Mouse (Mus musculus) heart, embryonic 10.5 days (tissue): ENCODE measurements around the gene Gbx2. TPM values are rescaled to one million over a fixed set of nuclear protein-coding genes. Genes with fewer than 3 reads are reported as not detected.

ENCODE experiments used
- DNase-seq: peaks from one replicate; pipeline ENCODE4 v3.0.0-alpha.2; 2017; ENCODE audit warnings: low spot score
- H3K27ac ChIP-seq: fragments of 300-500 bp; sonication (generic); 2 replicates; pipeline ENCODE4 v1.5.1; 2016; ENCODE audit warnings: mild to moderate bottlenecking
- H3K27me3 ChIP-seq: fragments of 300-500 bp; sonication (generic); 2 replicates; pipeline ENCODE4 v1.6.1; 2016; ENCODE audit warnings: mild to moderate bottlenecking; ENCODE audit not compliant: poor library complexity, insufficient read depth, severe bottlenecking
- H3K36me3 ChIP-seq: fragments of 300-500 bp; sonication (generic); 2 replicates; pipeline ENCODE4 v1.6.1; 2016; ENCODE audit warnings: mild to moderate bottlenecking, moderate library complexity
- H3K4me1 ChIP-seq: fragments of 300-500 bp; sonication (generic); 2 replicates; pipeline ENCODE4 v1.6.1; 2016; ENCODE audit warnings: mild to moderate bottlenecking
- H3K4me3 ChIP-seq: fragments of 300-500 bp; sonication (generic); 2 replicates; pipeline ENCODE4 v1.5.1; 2016; ENCODE audit warnings: mild to moderate bottlenecking, moderate library complexity
- H3K9me3 ChIP-seq: fragments of 300-500 bp; sonication (generic); 2 replicates; pipeline ENCODE4 v1.6.1; 2016; ENCODE audit warnings: mild to moderate bottlenecking, moderate library complexity
- WGBS: fragments of 180-500 bp; shearing (Covaris S2); methylation state at CpG from one replicate; pipeline ENCODE4 v1.1.7; 2016; 5-methylcytosine and 5-hydroxymethylcytosine counted together
- polyA plus RNA-seq: library from polyadenylated mRNA; unstranded; fragments of >200 nt; fragmentation: Nextera tagmentation; extraction: Ambion mirVana; gene quantifications from 2 replicates; pipeline ENCODE4 v1.2.1, GENCODE M21; 2016

Gene Gbx2
- polyA plus RNA-seq = 0.94 and 1.9 TPM in 2 replicates

DNA sequence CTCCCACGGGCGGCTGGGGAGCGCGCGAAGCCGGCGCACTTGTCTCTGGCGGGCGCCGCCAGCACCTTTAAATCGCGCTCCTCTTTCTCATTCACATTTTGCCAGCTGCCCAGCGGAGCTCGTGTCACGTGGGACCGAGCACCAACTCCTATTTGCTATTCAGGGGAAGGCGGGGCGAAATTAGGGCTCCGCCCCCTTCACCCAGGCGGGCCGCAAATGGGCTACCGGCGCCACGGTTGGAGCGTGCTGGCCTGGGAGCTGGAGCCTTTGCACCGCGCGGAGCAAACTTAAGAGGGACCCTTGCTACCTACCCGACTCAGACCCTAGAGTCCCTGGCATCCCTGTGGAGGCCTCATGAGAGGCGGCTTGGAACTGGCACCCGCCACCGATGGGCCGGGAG lies at the start of gene Gbx2:
Gbx2 (minus strand) TSS at position 60 of the 400 bp plus-strand sequence.
- Histone ChIP-seq H3K27me3 (peaks cover 98% of the 10 kb centered on the region), H3K4me1 (peaks cover 52% of the 10 kb centered on the region), H3K27ac (peak within 1 kb of the TSS; percentile 62; the same call in 1 of the 2 replicates), H3K36me3 (no peaks in the 10 kb centered on the region), H3K9me3 (no peaks in the 10 kb centered on the region), H3K4me3 (peak within 1 kb of the TSS; percentile 71)
- under 1% methylated on average over 33 of the region's 33 CpGs for WGBS
- peak; percentile 89 for DNase-seq

GRCm38 (mm10) chr1:89977261-89977660 lies 46.3 kb upstream of the Gbx2 start:
- Histone ChIP-seq H3K9me3 (no peaks in the 10 kb centered on the region), H3K27ac (no peak overlapping the region), H3K27me3 (peaks cover 23% of the 10 kb centered on the region), H3K4me1 (no peaks in the 10 kb centered on the region), H3K4me3 (no peak overlapping the region), H3K36me3 (no peaks in the 10 kb centered on the region)
- no peak for DNase-seq
- WGBS = 78% methylated on average over 8 of the region's 8 CpGs

DNA sequence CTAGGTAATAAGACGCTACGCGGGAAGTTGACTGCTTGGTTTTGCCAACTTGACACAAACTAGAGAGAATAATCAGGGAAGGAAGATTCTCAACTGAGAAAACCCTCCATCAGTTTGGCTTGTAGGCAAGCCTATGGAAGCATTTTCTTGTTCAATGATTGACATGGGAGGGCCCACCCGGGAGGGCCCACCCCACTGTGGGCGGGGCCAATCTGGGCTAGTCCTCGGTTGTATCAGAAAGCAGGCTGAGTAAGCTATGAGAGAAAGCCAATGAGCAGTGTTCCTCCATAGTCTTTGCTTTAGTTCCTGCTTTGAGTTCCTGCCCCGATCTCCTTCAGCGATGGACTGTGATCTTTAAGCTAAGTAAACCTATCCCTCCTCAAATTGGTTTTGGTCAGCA lies 45.4 kb upstream of the Gbx2 start:
- Histone ChIP-seq H3K27me3 (peaks cover 32% of the 10 kb centered on the region), H3K27ac (no peak overlapping the region), H3K36me3 (no peaks in the 10 kb centered on the region), H3K4me3 (no peak overlapping the region), H3K4me1 (no peaks in the 10 kb centered on the region), H3K9me3 (no peaks in the 10 kb centered on the region)
- WGBS = 75% methylated on average over 8 of the region's 8 CpGs
- no peak for DNase-seq

GRCm38 (mm10) chr1:89974541-89974940 lies 43.6 kb upstream of the Gbx2 start:
- 74% methylated on average over 8 of the region's 8 CpGs for WGBS
- H3K9me3 ChIP-seq = no peaks in the 10 kb centered on the region

DNA sequence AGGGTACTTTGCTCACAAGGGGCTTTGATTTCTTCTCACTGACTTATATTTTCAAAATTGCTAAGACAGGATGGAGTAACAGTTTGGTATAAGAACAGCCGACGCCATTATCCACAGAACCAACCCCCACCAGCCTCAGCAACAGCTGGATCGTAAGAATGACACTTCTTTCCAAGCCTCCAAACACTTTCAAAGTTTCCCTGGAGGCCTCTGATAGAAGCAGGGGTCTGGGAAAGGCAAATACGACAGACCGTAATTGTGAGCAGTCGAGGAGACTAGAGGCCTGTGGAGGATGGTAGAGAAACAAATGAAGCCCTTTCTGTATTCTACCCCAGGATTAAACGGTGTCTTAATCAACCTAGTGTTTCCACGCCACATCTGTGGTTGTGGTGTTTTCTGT lies 40.9 kb upstream of the Gbx2 start:
- no peak overlapping the region for H3K4me3 ChIP-seq
- no peak overlapping the region for H3K27ac ChIP-seq
- H3K4me1 ChIP-seq = peaks cover 13% of the 10 kb centered on the region; the same call in 1 of the 2 replicates
- 55% methylated on average over 8 of the region's 8 CpGs for WGBS
- peaks cover 68% of the 10 kb centered on the region for H3K27me3 ChIP-seq
- H3K36me3 ChIP-seq = no peaks in the 10 kb centered on the region
- DNase-seq = no peak
- no peaks in the 10 kb centered on the region for H3K9me3 ChIP-seq

More at GRCm38 (mm10) chr1:89974541-89974940, 43.6 kb upstream of the Gbx2 start:
- peaks cover 51% of the 10 kb centered on the region for H3K27me3 ChIP-seq
- DNase-seq = no peak
- no peaks in the 10 kb centered on the region for H3K36me3 ChIP-seq
- H3K27ac ChIP-seq = no peak overlapping the region
- no peak overlapping the region for H3K4me3 ChIP-seq
- H3K4me1 ChIP-seq = no peaks in the 10 kb centered on the region

- Histone ChIP-seq H3K27ac (no peak overlapping the region), H3K27me3 (peaks cover 78% of the 10 kb centered on the region), H3K4me1 (peaks cover 13% of the 10 kb centered on the region; the same call in 1 of the 2 replicates), H3K9me3 (no peaks in the 10 kb centered on the region), H3K36me3 (no peaks in the 10 kb centered on the region), H3K4me3 (no peak overlapping the region)
- 72% methylated on average over 4 of the region's 4 CpGs for WGBS
- no peak for DNase-seq
Observed at GRCm38 (mm10) chr1:89969714-89970110, 38.7 kb upstream of the Gbx2 start.

- DNase-seq = peak; percentile 70
- H3K27me3 ChIP-seq = peaks cover 79% of the 10 kb centered on the region
Observed at GRCm38 (mm10) chr1:89969072-89969713, 38.2 kb upstream of the Gbx2 start.

DNA sequence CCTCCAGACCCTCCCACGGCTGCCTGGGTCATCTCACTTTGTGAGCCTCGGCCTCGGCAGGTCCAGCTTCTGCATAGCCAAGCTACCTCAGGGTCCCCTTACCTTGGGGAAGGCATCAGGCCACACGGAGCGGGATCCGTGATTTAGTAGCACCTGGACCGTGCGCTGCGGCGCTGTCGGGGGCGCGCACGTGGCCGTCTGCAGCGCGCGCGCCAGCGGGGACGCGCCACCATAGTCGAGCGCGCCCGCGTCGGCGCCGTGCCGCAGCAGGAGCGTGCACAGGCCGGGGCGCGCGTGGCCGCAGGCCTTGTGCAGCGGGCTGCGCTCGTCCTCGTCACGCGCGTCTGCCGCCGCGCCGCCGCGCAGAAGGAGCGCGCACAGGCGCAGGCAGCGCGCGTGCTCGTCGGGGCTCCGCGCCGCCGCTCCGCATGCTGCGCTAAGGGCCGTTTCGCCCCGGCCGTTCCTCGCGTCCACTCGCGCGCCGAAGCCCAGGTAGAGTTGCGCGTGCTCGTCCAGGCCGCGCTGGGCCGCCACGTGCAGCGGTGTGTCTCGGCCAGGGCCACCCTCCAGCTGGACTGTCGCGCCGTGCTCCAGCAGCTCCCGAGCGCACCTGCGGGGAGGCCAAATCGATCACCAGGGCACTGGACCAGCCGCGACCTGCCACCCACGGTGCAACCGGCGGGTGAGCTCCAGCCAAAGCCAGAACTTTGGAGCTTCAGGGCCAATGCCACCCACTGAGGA lies 37.3 kb upstream of the Gbx2 start:
- WGBS = under 1% methylated on average over 84 of the region's 95 CpGs
- Histone ChIP-seq H3K27ac (peak overlapping the region; percentile 79), H3K4me3 (peak overlapping the region; percentile 73), H3K4me1 (peaks cover 13% of the 10 kb centered on the region; the same call in 1 of the 2 replicates), H3K36me3 (no peaks in the 10 kb centered on the region), H3K9me3 (no peaks in the 10 kb centered on the region), H3K27me3 (peaks cover 85% of the 10 kb centered on the region)
- DNase-seq = peak; percentile 76

More at GRCm38 (mm10) chr1:89969072-89969713, 38.2 kb upstream of the Gbx2 start:
- whole genome bisulfite sequencing = 47% methylated on average over 10 of the region's 10 CpGs
- Histone ChIP-seq H3K9me3 (no peaks in the 10 kb centered on the region), H3K4me3 (no peak overlapping the region), H3K36me3 (no peaks in the 10 kb centered on the region), H3K27ac (no peak overlapping the region), H3K4me1 (peaks cover 13% of the 10 kb centered on the region; the same call in 1 of the 2 replicates)

- Histone ChIP-seq H3K27ac (no peak overlapping the region), H3K27me3 (peaks cover 91% of the 10 kb centered on the region), H3K9me3 (no peaks in the 10 kb centered on the region), H3K4me3 (peak overlapping the region; percentile 73), H3K36me3 (no peaks in the 10 kb centered on the region), H3K4me1 (peaks cover 13% of the 10 kb centered on the region; the same call in 1 of the 2 replicates)
- 13% methylated on average over 9 of the region's 9 CpGs for WGBS
- DNase-seq = no peak
Observed at GRCm38 (mm10) chr1:89967585-89967984, 36.6 kb upstream of the Gbx2 start.

DNA sequence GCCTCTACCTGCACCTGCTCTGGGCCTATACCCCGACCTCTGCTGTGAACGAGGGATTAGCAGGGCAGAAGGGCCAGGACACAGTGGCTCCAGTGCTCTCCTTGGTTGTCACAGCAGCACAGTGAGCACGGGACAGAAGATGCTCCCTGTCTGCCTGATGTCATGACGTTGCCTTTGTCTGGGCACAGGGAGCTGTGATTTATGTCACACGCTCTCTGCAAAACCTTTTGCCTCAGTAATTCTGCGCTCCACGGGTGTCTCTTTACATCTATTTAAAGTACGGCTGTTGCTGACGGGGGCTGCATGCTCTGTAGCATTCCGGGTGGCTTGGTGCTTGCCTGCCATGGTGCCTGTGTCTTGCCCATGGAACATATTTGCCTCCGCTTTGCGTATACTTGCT lies 33.4 kb upstream of the Gbx2 start:
- peaks cover 91% of the 10 kb centered on the region for H3K27me3 ChIP-seq
- no peaks in the 10 kb centered on the region for H3K36me3 ChIP-seq
- H3K4me1 ChIP-seq = peaks cover 19% of the 10 kb centered on the region; the same call in 1 of the 2 replicates
- no peak overlapping the region for H3K27ac ChIP-seq
- no peak overlapping the region for H3K4me3 ChIP-seq
- 70% methylated on average over 12 of the region's 12 CpGs for WGBS
- no peak for DNase-seq
- H3K9me3 ChIP-seq = no peaks in the 10 kb centered on the region

DNA sequence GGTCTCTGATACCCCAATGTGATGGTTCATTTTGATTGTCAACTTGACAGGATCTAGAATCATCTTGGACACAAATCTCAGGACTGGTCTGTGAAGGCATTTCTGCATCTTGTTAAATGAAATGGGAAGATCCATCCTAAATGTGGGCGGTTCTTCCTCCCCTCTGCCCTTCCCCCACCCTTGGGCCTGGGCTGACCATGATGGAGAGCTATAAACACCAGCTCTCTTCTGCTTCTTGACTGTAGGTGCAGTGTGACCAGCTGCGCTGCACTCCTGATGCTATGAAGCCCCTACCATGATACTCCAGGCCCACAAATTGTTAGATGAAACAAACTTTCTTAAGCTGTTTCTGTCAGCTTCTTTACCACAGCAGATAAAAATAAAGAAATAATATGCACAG lies 32.3 kb upstream of the Gbx2 start:
- H3K9me3 ChIP-seq = no peaks in the 10 kb centered on the region
- DNase-seq = no peak
- no peaks in the 10 kb centered on the region for H3K36me3 ChIP-seq
- H3K27ac ChIP-seq = no peak overlapping the region
- peaks cover 84% of the 10 kb centered on the region for H3K27me3 ChIP-seq
- peaks cover 12% of the 10 kb centered on the region; the same call in 1 of the 2 replicates for H3K4me1 ChIP-seq
- WGBS = 83% methylated on average over 2 of the region's 2 CpGs
- no peak overlapping the region for H3K4me3 ChIP-seq

DNA sequence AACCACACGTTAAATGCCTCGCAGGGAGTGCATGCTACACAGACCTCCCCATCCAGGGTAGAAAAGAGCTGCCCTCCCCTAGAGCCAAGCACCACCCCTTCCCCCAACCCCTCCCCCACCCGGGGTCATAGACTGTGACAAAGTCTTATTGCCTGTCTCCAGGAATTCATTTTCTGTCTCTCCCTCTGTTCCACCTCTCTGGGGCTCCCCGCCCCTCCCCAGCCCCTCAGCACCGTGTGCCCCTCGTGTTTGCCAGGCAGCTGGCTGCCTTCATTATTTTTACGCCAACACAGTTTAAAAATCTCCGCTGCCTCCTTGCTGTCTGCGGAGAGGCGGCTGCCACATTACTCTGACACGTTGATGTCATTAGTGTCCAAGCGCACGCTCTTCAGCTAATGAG lies 31.1 kb upstream of the Gbx2 start:
- Histone ChIP-seq H3K27ac (peak overlapping the region; percentile 64), H3K9me3 (no peaks in the 10 kb centered on the region), H3K27me3 (peaks cover 73% of the 10 kb centered on the region), H3K4me1 (0 out of 2 replicates have a peak, but pooled peaks cover 7% of the 10 kb centered on the region), H3K4me3 (peak overlapping the region; percentile 39), H3K36me3 (no peaks in the 10 kb centered on the region)
- WGBS = 18% methylated on average over 13 of the region's 13 CpGs
- peak; percentile 56 for DNase-seq

GRCm38 (mm10) chr1:89959393-89959792 lies 28.4 kb upstream of the Gbx2 start:
- Histone ChIP-seq H3K27ac (no peak overlapping the region), H3K4me1 (0 out of 2 replicates have a peak, but pooled peaks cover 7% of the 10 kb centered on the region), H3K9me3 (no peaks in the 10 kb centered on the region), H3K4me3 (no peak overlapping the region), H3K27me3 (peaks cover 61% of the 10 kb centered on the region), H3K36me3 (no peaks in the 10 kb centered on the region)
- WGBS = 73% methylated on average over 4 of the region's 4 CpGs
- peak; percentile 61 for DNase-seq
